Mouse (Mus musculus) intestine, embryonic 15.5 days (tissue): ENCODE measurements around the gene Znrf1. TPM values are rescaled to one million over a fixed set of nuclear protein-coding genes. Genes with fewer than 3 reads are reported as not detected.

Source experiments
- ATAC-seq: fragments of 200-750 bp; cut with Nextera tagmentation; 2 replicates; pipeline ENCODE4 v1.8.0; 2017; ENCODE audit warnings: moderate TSS enrichment, moderate library complexity
- H3K27ac ChIP-seq: fragments of 300-500 bp; sonication (generic); 2 replicates; pipeline ENCODE4 v1.5.1; 2015; ENCODE audit warnings: mild to moderate bottlenecking, inconsistent platforms
- H3K27me3 ChIP-seq: fragments of 300-500 bp; sonication (generic); replicated peaks from 2 replicates; pipeline ENCODE4 v1.6.1; 2015; ENCODE audit warnings: inconsistent platforms
- H3K36me3 ChIP-seq: fragments of 300-500 bp; sonication (generic); 2 replicates; pipeline ENCODE4 v1.6.1; 2015; ENCODE audit warnings: inconsistent platforms
- H3K4me1 ChIP-seq: fragments of 300-500 bp; sonication (generic); replicated peaks from 2 replicates; pipeline ENCODE4 v1.6.1; 2015; ENCODE audit warnings: inconsistent platforms
- H3K4me2 ChIP-seq: fragments of 300-500 bp; sonication (generic); replicated peaks from 2 replicates; pipeline ENCODE4 v1.6.1; 2015; ENCODE audit warnings: mild to moderate bottlenecking, inconsistent platforms
- H3K4me3 ChIP-seq: fragments of 300-500 bp; sonication (generic); replicated peaks from 2 replicates; pipeline ENCODE4 v1.5.1; 2015; ENCODE audit warnings: inconsistent platforms
- H3K9ac ChIP-seq: fragments of 300-500 bp; sonication (generic); 2 replicates; pipeline ENCODE4 v1.6.1; 2015; ENCODE audit warnings: inconsistent platforms
- H3K9me3 ChIP-seq: fragments of 300-500 bp; sonication (generic); 2 replicates; pipeline ENCODE4 v1.6.1; 2016; ENCODE audit warnings: inconsistent platforms
- WGBS: fragments of 180-500 bp; shearing (Covaris S2); methylation state at CpG from one replicate; pipeline ENCODE4 v1.1.7; 2015; 5-methylcytosine and 5-hydroxymethylcytosine counted together
- polyA plus RNA-seq: library from polyadenylated mRNA; unstranded; fragments of >200 nt; fragmentation: Nextera tagmentation; extraction: Ambion mirVana; gene quantifications from 2 replicates; pipeline ENCODE4 v1.2.1, GENCODE M21; 2015

Gene Znrf1
- polyA plus RNA-seq, 1 experiment from 2014 or later, result 24.6 TPM

DNA sequence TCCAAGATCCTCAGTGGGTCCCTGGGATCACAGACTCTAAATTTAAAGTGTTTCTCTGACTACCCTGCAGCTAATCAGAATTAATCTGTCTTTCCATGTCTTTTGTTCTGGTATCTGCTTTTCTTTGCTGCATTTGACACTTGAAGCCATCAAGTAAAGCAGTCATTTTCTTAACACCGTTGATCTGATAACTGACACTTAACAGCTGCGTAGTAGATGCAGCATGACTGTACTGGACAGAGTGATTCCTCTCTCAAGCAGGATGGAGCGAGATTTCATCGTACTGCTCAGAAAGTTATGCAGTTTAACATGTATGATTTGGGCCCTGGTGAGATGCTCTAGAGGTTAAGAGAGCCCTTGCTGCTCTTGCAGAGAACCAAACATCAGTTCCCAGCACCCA, 39.6 kb downstream of the Znrf1 start:
- Histone ChIP-seq H3K4me3 (no peak overlapping the region), H3K9ac (no peak overlapping the region), H3K36me3 (no peaks in the 10 kb centered on the region), H3K4me1 (peaks cover 25% of the 10 kb centered on the region), H3K4me2 (no peak overlapping the region), H3K9me3 (no peaks in the 10 kb centered on the region), H3K27me3 (no peaks in the 10 kb centered on the region), H3K27ac (no peak overlapping the region)
- no peak for ATAC-seq
- 91% methylated on average over 4 of the region's 4 CpGs for WGBS

DNA sequence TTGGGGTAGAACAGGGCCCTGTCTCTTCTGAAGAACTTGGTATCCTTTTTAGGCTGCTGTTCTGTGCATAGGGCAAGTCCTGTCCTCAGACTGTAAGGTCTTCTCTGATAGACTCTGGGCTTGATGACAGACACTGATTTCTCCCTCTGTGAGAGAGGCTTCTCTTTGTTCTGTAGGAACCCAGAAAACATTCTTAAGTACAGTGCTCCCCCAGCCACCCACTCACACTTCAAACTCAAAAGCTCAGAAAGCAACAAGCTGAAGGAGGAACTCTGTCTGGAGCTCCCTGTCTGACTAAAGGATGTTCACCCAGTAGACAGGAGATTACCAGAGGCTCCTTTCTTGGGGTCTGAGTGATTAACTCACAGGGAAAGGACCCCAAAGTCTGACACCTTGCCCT, 40.6 kb downstream of the Znrf1 start:
- no peak overlapping the region for H3K27ac ChIP-seq
- H3K9me3 ChIP-seq, result no peaks in the 10 kb centered on the region
- ATAC-seq, result no peak
- H3K36me3 ChIP-seq, result no peaks in the 10 kb centered on the region
- no peak overlapping the region for H3K9ac ChIP-seq
- H3K4me2 ChIP-seq, result no peak overlapping the region
- H3K27me3 ChIP-seq, result no peaks in the 10 kb centered on the region
- H3K4me1 ChIP-seq, result peaks cover 25% of the 10 kb centered on the region
- H3K4me3 ChIP-seq, result no peak overlapping the region

DNA sequence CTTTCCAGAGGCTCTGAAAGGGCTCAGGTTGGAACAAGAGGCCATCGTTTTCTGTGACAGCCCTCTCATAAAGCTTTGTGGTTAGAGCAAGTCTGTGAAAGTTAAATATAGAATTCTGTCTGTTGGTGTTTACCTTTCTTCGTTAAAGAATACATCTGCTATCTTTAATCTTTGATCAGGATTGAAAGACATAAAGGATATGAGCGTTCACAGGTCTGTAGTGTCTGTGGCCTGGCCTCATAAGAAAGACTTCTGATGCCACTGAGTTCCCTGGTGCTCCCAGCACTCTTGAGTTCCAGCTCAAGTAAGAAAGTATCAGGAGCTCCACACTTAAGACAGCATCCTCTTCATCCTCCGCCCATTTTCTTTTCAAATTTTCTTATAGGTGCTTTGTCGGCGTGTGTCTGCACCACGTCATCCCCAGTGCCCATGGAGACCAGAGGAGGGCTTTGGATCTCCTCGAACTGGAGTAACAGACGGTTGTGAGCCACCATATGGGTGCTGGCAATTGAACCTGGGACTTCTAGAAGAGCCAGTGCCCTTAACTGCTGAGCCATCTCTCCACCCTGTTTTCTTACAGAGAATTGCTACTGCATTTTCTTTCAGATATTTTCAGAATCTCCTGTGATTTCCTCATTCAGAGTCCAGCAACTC, 42.1 kb downstream of the Znrf1 start:
- H3K27ac ChIP-seq, result no peak overlapping the region
- peaks cover 11% of the 10 kb centered on the region for H3K4me1 ChIP-seq
- H3K27me3 ChIP-seq, result no peaks in the 10 kb centered on the region
- H3K36me3 ChIP-seq, result no peaks in the 10 kb centered on the region
- no peak overlapping the region for H3K4me3 ChIP-seq
- H3K4me2 ChIP-seq, result no peak overlapping the region
- WGBS, result 75% methylated on average over 9 of the region's 9 CpGs
- H3K9ac ChIP-seq, result no peak overlapping the region
- no peak for ATAC-seq
- H3K9me3 ChIP-seq, result no peaks in the 10 kb centered on the region

DNA sequence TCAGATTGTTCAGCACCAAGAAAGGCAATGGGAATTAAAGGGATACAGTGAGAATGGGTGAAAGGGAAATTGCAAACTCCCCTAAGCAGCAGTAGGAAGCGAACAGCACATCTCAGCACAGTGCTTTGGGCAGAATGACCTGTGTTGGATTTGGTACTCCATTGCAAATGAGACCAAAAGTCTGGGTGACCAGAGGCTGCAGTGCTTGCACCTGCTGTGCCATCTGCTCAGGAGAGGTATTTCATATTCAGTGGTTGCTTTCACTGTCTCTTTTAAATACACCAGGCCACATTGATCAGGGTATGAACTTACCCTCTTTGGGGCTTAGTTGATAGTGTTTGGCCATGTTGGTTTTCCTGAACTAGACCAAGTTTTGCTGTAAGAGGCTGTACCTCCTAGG, 43.4 kb downstream of the Znrf1 start:
- no peak for ATAC-seq
- Histone ChIP-seq H3K4me1 (peaks cover 11% of the 10 kb centered on the region; the same call in 1 of the 2 replicates), H3K9me3 (no peaks in the 10 kb centered on the region), H3K9ac (no peak overlapping the region), H3K36me3 (no peaks in the 10 kb centered on the region; the same call in 1 of the 2 replicates), H3K27me3 (no peaks in the 10 kb centered on the region), H3K4me3 (no peak overlapping the region), H3K4me2 (no peak overlapping the region), H3K27ac (no peak overlapping the region)
- 95% methylated on average over 1 of the region's 1 CpGs for WGBS

DNA sequence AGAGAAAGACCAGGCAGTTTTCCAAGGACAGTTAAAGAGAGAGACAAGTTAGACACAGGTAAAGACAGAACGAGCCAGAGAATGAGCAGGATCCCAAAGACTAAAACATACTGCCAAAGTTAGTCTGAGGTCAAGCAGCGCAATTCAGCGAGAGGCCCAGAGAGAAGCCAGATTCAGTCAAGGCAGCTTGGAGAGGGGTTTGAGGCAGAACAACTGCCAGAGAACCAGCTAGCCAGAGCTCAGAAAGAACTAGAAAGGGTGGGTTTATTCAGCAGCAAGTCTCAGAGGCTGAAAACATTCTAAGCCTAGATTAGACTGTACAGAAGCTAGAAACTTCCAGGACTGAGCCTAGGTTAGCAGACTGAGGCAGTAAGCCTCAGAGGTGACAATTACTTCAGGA, 44.4 kb downstream of the Znrf1 start:
- WGBS, result 73% methylated on average over 3 of the region's 3 CpGs
- no peak overlapping the region for H3K9ac ChIP-seq
- H3K9me3 ChIP-seq, result no peaks in the 10 kb centered on the region
- H3K36me3 ChIP-seq, result no peaks in the 10 kb centered on the region; the same call in 1 of the 2 replicates
- peaks cover 11% of the 10 kb centered on the region; the same call in 1 of the 2 replicates for H3K4me1 ChIP-seq
- no peak overlapping the region for H3K4me3 ChIP-seq
- H3K27me3 ChIP-seq, result no peaks in the 10 kb centered on the region
- no peak overlapping the region for H3K4me2 ChIP-seq
- H3K27ac ChIP-seq, result no peak overlapping the region
- ATAC-seq, result no peak

DNA sequence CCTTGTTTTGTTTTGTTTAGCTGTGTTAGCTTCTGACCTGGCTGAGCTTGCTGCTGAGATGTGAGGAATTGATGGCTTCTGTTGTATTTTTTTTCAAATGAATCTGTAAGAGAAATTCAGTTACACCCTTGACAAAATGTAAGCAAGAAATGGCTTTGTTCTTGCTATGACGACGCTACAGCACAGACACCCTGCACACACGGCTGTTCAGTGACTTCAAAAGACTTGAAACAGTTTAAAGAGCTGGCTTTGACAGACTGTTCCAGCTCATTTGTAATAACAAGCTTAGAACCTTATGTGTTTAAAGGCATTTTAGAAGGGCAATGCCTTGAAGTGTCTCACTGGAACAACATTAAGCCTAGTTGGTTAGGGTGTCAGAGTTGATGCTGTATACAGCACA, 46.5 kb downstream of the Znrf1 start:
- Histone ChIP-seq H3K36me3 (no peaks in the 10 kb centered on the region; the same call in 1 of the 2 replicates), H3K4me3 (no peak overlapping the region), H3K27ac (no peak overlapping the region), H3K4me2 (no peak overlapping the region), H3K27me3 (no peaks in the 10 kb centered on the region), H3K4me1 (no peaks in the 10 kb centered on the region), H3K9me3 (no peaks in the 10 kb centered on the region), H3K9ac (no peak overlapping the region)
- no peak for ATAC-seq
- 59% methylated on average over 3 of the region's 3 CpGs for WGBS

DNA sequence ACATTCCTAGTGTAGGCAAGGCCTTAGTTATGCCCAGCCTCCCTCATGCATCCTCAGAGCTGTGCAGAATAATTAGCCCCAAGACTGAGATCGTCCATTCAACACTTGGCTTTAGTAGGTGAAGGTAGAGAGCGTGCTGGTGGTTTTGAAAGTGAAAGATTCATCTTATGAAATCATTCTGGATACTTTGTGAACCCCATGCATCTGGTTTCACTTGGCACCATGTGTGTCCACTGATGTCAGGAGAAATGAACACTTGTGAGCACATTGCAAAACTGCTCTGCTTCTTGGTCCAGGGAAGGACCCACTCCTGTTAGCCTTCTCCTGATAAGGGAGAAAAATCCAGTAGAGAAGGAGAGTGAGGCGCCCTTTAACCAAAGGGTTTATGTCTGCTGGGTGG, 49.0 kb downstream of the Znrf1 start:
- Histone ChIP-seq H3K4me3 (no peak overlapping the region), H3K36me3 (no peaks in the 10 kb centered on the region; the same call in 1 of the 2 replicates), H3K4me2 (no peak overlapping the region), H3K27me3 (no peaks in the 10 kb centered on the region), H3K9me3 (no peaks in the 10 kb centered on the region), H3K27ac (no peak overlapping the region), H3K4me1 (no peaks in the 10 kb centered on the region), H3K9ac (no peak overlapping the region)
- WGBS, result 86% methylated on average over 3 of the region's 3 CpGs
- ATAC-seq, result no peak

DNA sequence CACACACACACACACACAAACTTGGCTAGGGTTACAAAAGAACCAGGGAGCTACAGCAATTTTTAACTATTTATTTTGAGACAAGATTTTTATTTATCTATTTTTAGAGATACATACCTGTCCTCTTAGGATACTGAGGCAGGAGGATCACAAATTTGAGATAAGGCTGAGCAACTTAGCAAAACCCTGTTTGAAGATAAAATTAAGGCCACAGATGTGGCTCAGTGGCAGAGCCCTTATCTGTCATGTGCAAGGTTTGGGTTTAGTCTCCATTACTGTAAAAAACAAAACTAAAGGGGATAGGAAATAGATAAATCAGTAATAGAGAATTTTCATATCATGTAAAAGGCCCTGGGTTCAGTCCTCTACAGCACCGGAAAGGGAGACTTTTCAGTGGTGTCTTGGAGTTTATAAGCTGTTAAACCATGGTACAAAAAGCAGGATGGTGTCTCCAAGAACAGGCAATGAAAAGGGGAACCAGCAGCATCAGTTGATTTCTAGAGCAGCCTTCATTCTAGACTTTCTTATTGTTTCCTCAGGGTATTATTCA, 51.7 kb downstream of the Znrf1 start:
- no peak for ATAC-seq
- 85% methylated on average over 1 of the region's 1 CpGs for WGBS
- no peak overlapping the region for H3K9ac ChIP-seq
- H3K36me3 ChIP-seq, result no peaks in the 10 kb centered on the region; the same call in 1 of the 2 replicates
- H3K4me2 ChIP-seq, result no peak overlapping the region
- no peak overlapping the region for H3K27ac ChIP-seq
- H3K9me3 ChIP-seq, result no peaks in the 10 kb centered on the region
- 0 out of 2 replicates have a peak, but pooled peaks cover under 1% of the 10 kb centered on the region for H3K4me1 ChIP-seq
- no peaks in the 10 kb centered on the region for H3K27me3 ChIP-seq
- H3K4me3 ChIP-seq, result no peak overlapping the region

DNA sequence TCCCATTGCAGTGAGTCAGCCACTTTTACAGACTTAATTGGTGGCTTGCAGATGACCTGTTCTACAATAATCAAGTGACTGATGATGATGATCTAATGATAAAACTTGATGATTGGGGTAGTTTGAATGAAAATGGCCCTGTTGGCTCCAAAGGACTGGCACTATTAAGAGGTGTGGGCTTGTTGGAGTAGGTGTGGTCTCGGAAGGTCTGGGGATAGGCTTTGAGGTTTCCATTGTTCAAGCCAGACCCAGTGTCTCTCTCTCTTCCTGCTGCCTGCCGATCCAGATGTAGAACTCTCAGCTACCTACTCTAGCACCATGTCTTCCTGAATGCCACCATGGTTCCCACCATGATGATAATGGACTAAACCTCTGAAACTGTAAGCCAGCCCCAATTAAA, 52.4 kb downstream of the Znrf1 start:
- Histone ChIP-seq H3K9ac (no peak overlapping the region), H3K9me3 (no peaks in the 10 kb centered on the region), H3K4me1 (0 out of 2 replicates have a peak, but pooled peaks cover 4% of the 10 kb centered on the region), H3K4me3 (no peak overlapping the region), H3K27ac (no peak overlapping the region), H3K4me2 (no peak overlapping the region), H3K27me3 (no peaks in the 10 kb centered on the region), H3K36me3 (no peaks in the 10 kb centered on the region; the same call in 1 of the 2 replicates)
- ATAC-seq, result no peak
- 88% methylated on average over 2 of the region's 2 CpGs for WGBS

DNA sequence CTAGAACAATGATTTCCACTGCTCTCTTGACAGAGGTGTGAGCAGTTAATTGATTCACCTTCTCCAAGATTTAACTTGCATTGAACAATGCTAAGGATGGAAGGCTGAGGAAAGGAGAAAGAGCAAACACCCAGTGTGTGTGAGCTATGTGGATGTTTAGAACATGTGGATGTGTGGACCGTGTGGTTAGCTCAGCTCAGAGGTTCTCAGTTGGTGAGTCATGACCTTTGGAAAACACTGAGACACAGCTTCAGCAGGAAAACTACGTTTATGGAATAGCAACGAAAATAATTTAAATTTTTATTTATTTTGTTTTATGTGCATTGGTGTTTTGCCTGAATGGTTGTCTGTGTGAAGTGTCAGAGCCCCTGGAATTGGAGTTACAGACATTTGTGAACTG, 54.3 kb downstream of the Znrf1 start:
- Histone ChIP-seq H3K4me1 (peaks cover 5% of the 10 kb centered on the region), H3K9ac (no peak overlapping the region), H3K27me3 (no peaks in the 10 kb centered on the region), H3K4me2 (no peak overlapping the region), H3K36me3 (no peaks in the 10 kb centered on the region), H3K4me3 (no peak overlapping the region), H3K27ac (no peak overlapping the region), H3K9me3 (no peaks in the 10 kb centered on the region)
- 73% methylated on average over 3 of the region's 3 CpGs for WGBS
- ATAC-seq, result no peak

DNA sequence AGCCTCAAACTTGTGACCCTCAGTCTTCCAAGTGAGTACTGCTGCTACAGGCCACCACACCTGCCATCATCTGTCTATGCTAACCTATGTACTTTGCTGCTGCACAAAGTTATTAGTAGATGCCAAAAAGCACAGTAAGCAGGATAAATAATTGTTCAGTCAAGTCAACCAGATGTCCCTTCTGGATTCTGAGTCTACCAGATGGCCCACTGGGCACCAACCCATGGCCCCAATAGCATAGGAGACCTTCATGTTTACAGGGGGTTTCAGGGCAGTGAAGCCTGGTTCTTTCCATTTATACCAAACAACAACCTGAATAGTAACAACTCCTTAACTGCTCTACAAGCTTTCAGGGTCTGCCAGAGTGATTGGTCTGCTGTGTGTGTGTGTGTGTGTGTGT, 55.3 kb downstream of the Znrf1 start:
- Histone ChIP-seq H3K4me3 (no peak overlapping the region), H3K36me3 (no peaks in the 10 kb centered on the region), H3K9ac (no peak overlapping the region), H3K27ac (no peak overlapping the region), H3K4me2 (no peak overlapping the region), H3K9me3 (no peaks in the 10 kb centered on the region), H3K27me3 (no peaks in the 10 kb centered on the region), H3K4me1 (peaks cover 15% of the 10 kb centered on the region)
- no peak for ATAC-seq

DNA sequence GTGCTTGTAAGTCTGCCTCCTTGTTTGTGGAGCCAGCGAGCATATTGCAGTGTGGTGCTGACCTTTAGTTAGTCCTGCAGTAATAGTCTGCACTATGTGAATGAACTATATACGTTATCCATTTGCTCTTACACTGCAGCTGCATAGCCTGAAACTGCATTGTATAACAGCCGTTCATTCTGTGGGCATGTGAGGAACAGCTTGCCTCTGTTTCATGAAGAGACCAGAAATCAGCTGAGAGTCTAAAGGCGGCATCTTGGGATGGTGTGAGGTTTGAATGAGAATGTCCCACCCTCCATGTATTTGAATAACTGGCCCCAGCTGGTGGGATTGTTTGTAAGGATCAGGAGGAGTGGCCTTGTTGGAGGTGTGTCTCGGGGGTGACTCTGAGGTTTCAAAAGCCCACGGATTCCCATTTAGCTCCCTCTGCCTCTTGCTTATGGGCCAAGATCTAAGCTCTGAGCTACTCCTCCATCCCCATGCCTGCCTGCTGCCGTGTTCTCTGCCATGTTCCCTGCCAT, 56.6 kb downstream of the Znrf1 start:
- peaks cover 28% of the 10 kb centered on the region for H3K4me1 ChIP-seq
- no peak overlapping the region for H3K4me3 ChIP-seq
- no peaks in the 10 kb centered on the region for H3K27me3 ChIP-seq
- no peaks in the 10 kb centered on the region for H3K36me3 ChIP-seq
- no peak overlapping the region for H3K27ac ChIP-seq
- no peak overlapping the region for H3K9ac ChIP-seq
- ATAC-seq, result no peak
- WGBS, result 78% methylated on average over 7 of the region's 7 CpGs
- no peaks in the 10 kb centered on the region for H3K9me3 ChIP-seq
- no peak overlapping the region for H3K4me2 ChIP-seq
